Mouse (Mus musculus) lung, postnatal 10 days (tissue): ENCODE results near the gene Ccdc170.
"Not testable (repeated sequence)": the region's sequence is repeated elsewhere in the genome, so short reads cannot be mapped to it uniquely, and the experiment has no call there.

Experiments
- DNase-seq: peaks from one replicate; pipeline ENCODE4 v3.0.0; 2021

Gene Ccdc170

GRCm38 (mm10) chr10:4601612-4602011 is 119.3 kb downstream of the Ccdc170 start:
- not testable (repeated sequence) for DNase-seq

DNA sequence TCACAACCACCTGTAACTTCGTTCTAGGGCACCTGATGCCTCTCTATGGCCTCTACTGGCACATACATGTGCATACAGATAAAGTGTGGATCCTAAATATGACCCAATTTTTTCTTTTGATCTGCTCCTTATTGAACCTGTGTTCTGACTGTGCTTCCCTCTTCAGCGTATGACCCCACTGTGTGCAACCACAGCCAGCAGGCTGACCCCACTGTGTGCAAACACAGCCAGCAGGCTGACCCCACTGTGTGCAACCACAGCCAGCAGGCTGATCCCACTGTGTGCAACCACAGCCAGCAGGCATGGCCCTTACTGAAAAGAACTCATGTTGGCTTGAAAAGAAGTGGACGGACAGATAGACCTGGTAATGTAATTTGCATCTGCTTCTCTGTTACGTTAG is 120.2 kb downstream of the Ccdc170 start:
- no peak for DNase-seq

DNA sequence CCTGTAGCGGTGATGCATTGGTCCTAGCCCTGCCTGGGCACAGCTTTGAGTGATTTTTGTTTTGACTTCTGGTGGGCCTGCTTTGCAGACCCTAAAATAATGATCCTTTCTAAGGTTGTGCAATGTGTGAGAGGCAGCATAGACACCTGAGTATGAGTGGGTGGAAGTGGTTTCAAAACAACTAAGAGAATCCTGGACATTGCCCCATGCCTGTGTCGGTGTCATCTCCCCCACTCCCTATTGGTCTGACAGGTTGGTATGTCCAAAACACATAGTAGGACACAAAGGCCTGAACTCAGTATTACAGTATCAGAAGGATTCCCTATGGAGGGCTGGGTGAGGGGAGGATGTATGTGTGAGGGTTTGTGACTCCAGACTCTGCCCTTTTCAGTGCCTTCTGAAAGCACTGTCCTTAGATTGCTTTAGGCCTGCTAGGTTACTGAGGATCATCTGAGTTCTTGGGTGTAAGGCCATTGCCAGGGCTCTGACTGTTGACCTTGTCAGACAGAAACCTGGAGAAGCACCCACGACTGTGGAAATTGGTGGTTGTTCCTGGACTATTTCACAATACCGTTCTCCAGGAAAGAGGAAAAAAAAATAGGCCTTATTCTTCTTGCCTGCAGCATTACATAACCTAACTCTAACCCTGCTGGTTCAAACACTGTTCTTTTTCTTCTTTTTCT is 122.4 kb downstream of the Ccdc170 start:
- no peak for DNase-seq

DNA sequence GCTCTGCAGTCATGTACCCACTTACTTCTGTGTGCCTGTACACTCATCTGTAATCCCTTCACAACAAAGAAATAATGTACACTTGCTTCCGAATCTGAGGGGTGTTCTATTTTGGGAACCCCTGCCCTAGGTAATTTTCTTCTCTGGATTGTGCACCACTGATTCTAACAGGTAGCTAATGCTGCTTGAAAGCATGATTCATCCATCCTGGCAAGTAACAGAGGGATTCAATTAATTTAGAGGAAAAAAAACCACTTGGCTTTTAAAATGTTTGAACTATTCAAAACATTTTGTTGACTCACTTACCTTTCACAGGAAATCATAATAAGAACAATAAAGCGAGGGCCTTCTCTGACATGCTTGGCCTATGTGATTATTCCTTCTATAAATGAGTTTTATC is 127.9 kb downstream of the Ccdc170 start:
- DNase-seq = no peak

GRCm38 (mm10) chr10:4611386-4612155 is 129.3 kb downstream of the Ccdc170 start, which contains the start of gene Esr1:
Esr1 (plus strand) TSS chr10:4611593.
- DNase-seq = no peak
